Mouse (Mus musculus) right cerebral cortex, postnatal 4 days (tissue): Measurements from ENCODE around the gene Rpl31.

Experiments
- DNase-seq: peaks from one replicate; pipeline ENCODE4 v3.0.0-alpha.2; 2022

Rpl31 gene

GRCm38 (mm10) chr1:39407108-39407507 lies 39.5 kb downstream of the Rpl31 start:
- no peak for DNase-seq

GRCm38 (mm10) chr1:39408123-39408522 lies 40.5 kb downstream of the Rpl31 start:
- DNase-seq: no peak

GRCm38 (mm10) chr1:39408668-39409067 lies 41.0 kb downstream of the Rpl31 start:
- no peak for DNase-seq

DNA sequence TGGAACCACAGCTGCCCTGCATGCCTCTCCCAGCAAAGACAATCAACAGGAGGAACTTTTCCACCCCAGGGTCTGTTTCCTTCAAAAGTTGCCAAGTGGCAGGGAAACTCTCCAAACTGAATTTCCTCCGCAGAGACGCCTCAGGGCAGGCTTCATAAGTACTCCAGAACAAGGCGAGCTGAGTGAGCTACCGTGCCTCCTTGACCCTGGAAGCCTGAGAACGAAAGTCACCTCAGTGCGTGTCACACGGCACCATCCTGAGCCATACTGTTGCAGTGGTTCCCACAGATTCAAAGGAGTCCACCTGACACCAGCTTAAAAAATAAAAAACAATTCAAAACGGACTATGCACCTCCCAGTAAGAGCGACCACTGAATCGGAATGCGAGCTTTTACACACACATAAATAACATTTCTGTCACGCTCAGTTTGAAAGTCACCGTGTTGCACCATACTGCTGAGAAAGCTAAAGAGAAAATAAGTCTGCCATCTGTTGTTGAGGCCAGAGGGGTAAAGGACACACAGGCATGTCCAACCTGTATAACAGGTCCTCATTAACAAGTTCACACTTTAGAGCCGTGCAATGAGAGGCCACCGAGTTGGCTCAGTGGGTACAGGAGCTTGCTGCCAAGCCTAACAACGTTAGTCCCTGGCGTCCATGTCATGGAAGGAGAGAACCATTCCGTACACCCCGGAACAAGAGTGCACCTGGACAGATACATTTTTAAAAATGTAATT lies 42.6 kb downstream of the Rpl31 start:
- no peak for DNase-seq

- DNase-seq: peak; percentile 12
Measured at GRCm38 (mm10) chr1:39417817-39418216, 50.2 kb downstream of the Rpl31 start.

- no peak for DNase-seq
Measured at GRCm38 (mm10) chr1:39418852-39419251, 51.2 kb downstream of the Rpl31 start.

- DNase-seq: no peak
Measured at GRCm38 (mm10) chr1:39420987-39421386, 53.3 kb downstream of the Rpl31 start.
